Mouse (Mus musculus) lung, postnatal 0 days (tissue): ENCODE measurements around the gene Atg4b. TPM values are rescaled to one million over a fixed set of nuclear protein-coding genes. Genes with fewer than 3 reads are reported as not detected.

Source experiments
- ATAC-seq: fragments of 200-750 bp; cut with Nextera tagmentation; 2 replicates; pipeline ENCODE4 v1.8.0; 2017; ENCODE audit warnings: moderate library complexity
- DNase-seq: peaks from one replicate; pipeline ENCODE4 v3.0.0-alpha.2; 2016; ENCODE audit warnings: low spot score
- H3K27ac ChIP-seq: fragments of 300-500 bp; sonication (generic); 2 replicates; pipeline ENCODE4 v1.5.1; 2014; ENCODE audit warnings: antibody characterized with exemption, mild to moderate bottlenecking, low read length, mixed read lengths
- H3K27me3 ChIP-seq: fragments of 300-500 bp; sonication (generic); replicated peaks from 2 replicates; pipeline ENCODE4 v1.6.1; 2014; ENCODE audit warnings: low read length, mixed read lengths; ENCODE audit not compliant: insufficient read depth
- H3K36me3 ChIP-seq: fragments of 300-500 bp; sonication (generic); 2 replicates; pipeline ENCODE4 v1.6.1; 2014; ENCODE audit warnings: low read length, mixed read lengths; ENCODE audit not compliant: insufficient read depth
- H3K4me1 ChIP-seq: fragments of 300-500 bp; sonication (generic); 2 replicates; pipeline ENCODE4 v1.6.1; 2014; ENCODE audit warnings: antibody characterized with exemption, low read depth, low read length, mixed read lengths; ENCODE audit not compliant: insufficient read depth
- H3K4me2 ChIP-seq: fragments of 300-500 bp; sonication (generic); replicated peaks from 2 replicates; pipeline ENCODE4 v1.6.1; 2014; ENCODE audit warnings: low read depth, mild to moderate bottlenecking, low read length, moderate library complexity, mixed read lengths
- H3K4me3 ChIP-seq: fragments of 300-500 bp; sonication (generic); 2 replicates; pipeline ENCODE4 v1.5.1; 2014; ENCODE audit warnings: low read depth, low read length
- H3K9ac ChIP-seq: fragments of 300-500 bp; sonication (generic); replicated peaks from 2 replicates; pipeline ENCODE4 v1.6.1; 2014; ENCODE audit warnings: low read depth, mild to moderate bottlenecking
- H3K9me3 ChIP-seq: fragments of 300-500 bp; sonication (generic); 2 replicates; pipeline ENCODE4 v1.6.1; 2016; ENCODE audit warnings: low read length, mixed read lengths
- CTCF ChIP-seq: IDR thresholded peaks from 2 replicates; pipeline ENCODE4 v1.5.1; 2016; ENCODE audit warnings: antibody characterized with exemption, mild to moderate bottlenecking
- EP300 ChIP-seq: IDR thresholded peaks from 2 replicates; pipeline ENCODE4 v1.6.1; 2016; ENCODE audit warnings: antibody characterized with exemption, mild to moderate bottlenecking, control low read depth
- WGBS: fragments of 180-500 bp; shearing (Covaris S2); extraction: QIAGEN DNeasy Blood & Tissue Kit; methylation state at CpG from one replicate; pipeline ENCODE4 v1.1.7; 2014; 5-methylcytosine and 5-hydroxymethylcytosine counted together
- polyA plus RNA-seq: library from polyadenylated mRNA; unstranded; fragments of >200 nt; fragmentation: Nextera tagmentation; extraction: Ambion mirVana; gene quantifications from 2 replicates; pipeline ENCODE4 v1.2.1, GENCODE M21; 2015

Gene Atg4b
- polyA plus RNA-seq, 1 experiment from 2014 or later = 54.2 TPM

GRCm38 (mm10) chr1:93735859-93736258 is 15.4 kb upstream of the Atg4b start:
- H3K4me2 ChIP-seq = no peak overlapping the region
- DNase-seq (no peak), ATAC-seq (no peak)
- 85% methylated on average over 3 of the region's 3 CpGs for WGBS
- H3K9ac ChIP-seq = no peak overlapping the region
- no peak overlapping the region for H3K27ac ChIP-seq
- H3K36me3 ChIP-seq = no peaks in the 10 kb centered on the region
- no peaks in the 10 kb centered on the region for H3K4me1 ChIP-seq
- H3K9me3 ChIP-seq = no peaks in the 10 kb centered on the region
- no peak overlapping the region for H3K4me3 ChIP-seq
- TF ChIP-seq EP300 (no peak), CTCF (no peak)
- no peaks in the 10 kb centered on the region for H3K27me3 ChIP-seq

DNA sequence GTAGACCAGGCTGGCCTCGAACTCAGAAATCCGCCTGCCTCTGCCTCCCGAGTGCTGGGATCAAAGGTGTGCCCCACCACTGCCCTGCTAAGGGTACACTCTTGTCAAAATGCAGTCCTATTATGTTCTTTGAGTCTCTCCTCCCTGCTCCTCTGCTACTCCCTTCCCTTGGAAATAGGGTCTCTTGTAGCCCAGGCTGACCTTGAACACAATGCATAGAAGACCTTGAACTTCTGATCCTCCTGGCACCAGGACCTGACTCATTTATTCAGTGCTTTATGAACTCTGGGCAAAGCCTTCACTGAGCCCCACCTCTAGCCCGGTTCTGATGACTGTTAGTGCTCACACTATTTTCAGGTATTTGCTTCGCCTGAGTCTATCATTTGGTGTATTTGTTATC is 13.6 kb upstream of the Atg4b start:
- Histone ChIP-seq H3K27me3 (no peaks in the 10 kb centered on the region), H3K9ac (no peak overlapping the region), H3K9me3 (no peaks in the 10 kb centered on the region), H3K27ac (no peak overlapping the region), H3K4me3 (no peak overlapping the region), H3K4me2 (no peak overlapping the region), H3K36me3 (no peaks in the 10 kb centered on the region), H3K4me1 (no peaks in the 10 kb centered on the region)
- ATAC-seq (no peak), DNase-seq (no peak)
- TF ChIP-seq CTCF (no peak), EP300 (no peak)
- WGBS = 94% methylated on average over 5 of the region's 5 CpGs

DNA sequence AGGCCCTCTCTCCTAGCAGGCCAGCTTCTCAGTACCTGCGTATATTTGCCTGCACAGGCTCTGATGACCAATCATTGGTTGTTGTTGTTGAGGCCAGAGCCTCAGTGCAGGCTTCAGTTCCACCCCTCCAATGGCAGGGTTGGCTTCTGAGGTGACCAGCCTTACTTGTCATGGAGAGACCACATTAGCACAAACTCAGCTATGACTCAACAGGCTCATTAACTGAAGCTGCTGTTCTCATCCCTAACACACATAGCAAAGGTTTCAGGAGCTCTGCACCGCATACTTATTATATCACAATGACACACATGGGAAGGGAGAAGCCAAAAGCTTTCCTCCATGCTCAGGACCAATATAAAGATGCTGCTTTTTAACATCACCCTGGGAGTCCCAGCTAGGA is 10.6 kb upstream of the Atg4b start:
- 96% methylated on average over 2 of the region's 2 CpGs for WGBS
- ATAC-seq (no peak), DNase-seq (no peak)
- Histone ChIP-seq H3K4me2 (no peak overlapping the region), H3K4me3 (no peak overlapping the region), H3K4me1 (no peaks in the 10 kb centered on the region), H3K9ac (no peak overlapping the region), H3K9me3 (no peaks in the 10 kb centered on the region), H3K27me3 (no peaks in the 10 kb centered on the region), H3K27ac (no peak overlapping the region), H3K36me3 (no peaks in the 10 kb centered on the region)
- TF ChIP-seq EP300 (no peak), CTCF (no peak)

DNA sequence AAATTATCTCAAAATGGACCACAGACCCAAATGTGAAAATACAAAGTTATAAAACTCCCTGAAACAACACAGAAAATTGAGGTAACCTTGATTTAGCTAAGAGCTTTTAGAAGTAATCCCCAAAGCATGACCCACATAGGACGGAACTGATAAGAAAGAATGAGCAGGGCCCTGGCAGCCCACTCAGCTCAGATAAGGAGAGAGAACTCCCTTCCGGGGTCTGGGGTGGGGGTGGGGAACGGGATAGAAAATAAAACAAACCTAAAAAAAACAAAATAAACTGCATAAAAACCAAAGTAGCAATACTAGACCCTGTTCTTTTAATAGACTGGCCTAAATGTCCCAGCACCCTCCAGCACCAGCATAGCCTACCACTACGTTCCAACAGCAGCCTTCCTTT is 9.3 kb upstream of the Atg4b start:
- Histone ChIP-seq H3K27ac (no peak overlapping the region), H3K27me3 (no peaks in the 10 kb centered on the region), H3K4me2 (no peak overlapping the region), H3K9ac (no peak overlapping the region), H3K36me3 (no peaks in the 10 kb centered on the region), H3K4me3 (no peak overlapping the region), H3K9me3 (no peaks in the 10 kb centered on the region), H3K4me1 (no peaks in the 10 kb centered on the region)
- 49% methylated on average over 4 of the region's 4 CpGs for WGBS
- no peak for TF ChIP-seq EP300
- TF ChIP-seq CTCF = no peak
- DNase-seq (no peak), ATAC-seq (no peak)

GRCm38 (mm10) chr1:93742910-93743309 is 8.4 kb upstream of the Atg4b start:
- Histone ChIP-seq H3K4me1 (no peaks in the 10 kb centered on the region), H3K27me3 (no peaks in the 10 kb centered on the region), H3K9me3 (no peaks in the 10 kb centered on the region), H3K36me3 (no peaks in the 10 kb centered on the region), H3K27ac (no peak overlapping the region), H3K9ac (no peak overlapping the region), H3K4me3 (no peak overlapping the region), H3K4me2 (no peak overlapping the region)
- no peak for DNase-seq
- ATAC-seq = no peak
- TF ChIP-seq CTCF = peak; percentile 44
- no peak for TF ChIP-seq EP300

DNA sequence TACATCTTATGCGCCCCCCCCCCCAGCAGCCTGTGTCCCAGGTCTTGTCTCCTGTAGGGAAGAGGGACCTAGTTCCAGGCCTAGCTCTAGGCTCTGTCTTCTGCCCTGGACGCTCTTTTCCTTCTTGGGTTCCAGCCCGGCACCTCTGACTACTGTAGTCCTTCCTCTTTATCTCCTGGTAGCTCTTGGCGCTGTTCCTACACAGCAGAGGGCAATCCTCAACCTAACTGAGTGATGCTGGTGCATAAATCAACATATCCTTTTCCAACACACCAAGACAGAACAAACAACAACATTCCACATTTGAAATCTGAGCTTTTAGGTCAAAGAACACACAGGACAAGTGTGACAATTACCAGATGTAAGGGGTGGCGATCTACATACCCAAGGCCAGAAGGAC is 5.1 kb upstream of the Atg4b start:
- no peak overlapping the region for H3K4me3 ChIP-seq
- ATAC-seq = peak; percentile 30; the same call in 1 of the 2 replicates
- peaks cover 11% of the 10 kb centered on the region; the same call in 1 of the 2 replicates for H3K36me3 ChIP-seq
- 73% methylated on average over 5 of the region's 5 CpGs for WGBS
- TF ChIP-seq EP300 (no peak), CTCF (no peak)
- H3K4me1 ChIP-seq = no peaks in the 10 kb centered on the region
- no peak overlapping the region for H3K4me2 ChIP-seq
- H3K9me3 ChIP-seq = no peaks in the 10 kb centered on the region
- H3K27ac ChIP-seq = no peak overlapping the region
- no peak for DNase-seq
- no peaks in the 10 kb centered on the region for H3K27me3 ChIP-seq
- no peak overlapping the region for H3K9ac ChIP-seq

DNA sequence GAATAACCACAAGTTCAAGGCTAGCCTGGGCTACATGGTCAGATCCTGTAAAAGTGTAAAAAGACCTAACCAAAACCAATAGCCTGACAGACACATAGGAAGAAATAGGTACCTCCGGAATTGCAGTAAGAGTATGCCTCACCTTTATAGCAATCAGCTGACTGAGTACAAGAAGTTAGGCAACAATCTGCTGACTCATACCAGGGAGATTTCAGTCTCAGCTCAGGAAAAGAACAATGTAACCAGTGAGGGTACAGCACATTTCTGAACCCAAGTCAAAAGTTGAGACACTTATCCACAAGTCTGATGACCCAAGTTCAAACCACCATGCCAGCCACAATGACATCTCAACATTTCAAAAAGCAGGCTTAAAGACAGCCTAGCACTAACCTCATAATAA is 2.8 kb upstream of the Atg4b start:
- TF ChIP-seq EP300 (no peak), CTCF (no peak)
- Histone ChIP-seq H3K4me3 (no peak overlapping the region), H3K4me1 (no peaks in the 10 kb centered on the region), H3K9ac (no peak overlapping the region), H3K9me3 (no peaks in the 10 kb centered on the region), H3K4me2 (no peak overlapping the region), H3K27ac (no peak overlapping the region), H3K27me3 (no peaks in the 10 kb centered on the region), H3K36me3 (peaks cover 11% of the 10 kb centered on the region; the same call in 1 of the 2 replicates)
- ATAC-seq = peak; percentile 43; the same call in 1 of the 2 replicates
- WGBS = 87% methylated on average over 1 of the region's 1 CpGs
- peak; percentile 59 for DNase-seq
